ENCODE assay signal across 28 mouse cellular contexts in the genomic region with DNA sequence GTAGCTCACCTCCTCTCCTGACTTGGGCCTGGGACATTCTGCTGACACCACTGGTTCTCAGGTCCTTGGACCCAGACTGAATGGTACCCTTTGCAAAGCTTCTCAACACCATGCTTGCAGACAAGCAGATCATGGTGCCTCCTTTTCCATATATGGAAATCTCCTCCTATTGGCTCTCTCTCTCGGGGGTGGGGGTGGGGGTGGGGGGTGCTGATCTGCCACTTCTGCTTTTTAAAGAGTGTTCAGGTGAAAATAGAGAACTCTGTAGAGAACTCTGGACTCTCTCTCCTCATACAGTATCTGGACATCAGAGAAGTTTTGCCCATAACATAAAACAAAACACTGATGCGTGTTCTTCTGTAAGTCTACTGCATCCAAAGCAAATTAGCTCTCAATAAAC.
A peak's percentile ranks its signal among the peaks of the same experiment; 100 is the strongest.
DNase-seq lines count a peak whose midpoint lies in the region; ATAC-seq and TF ChIP-seq lines count a peak whose summit lies in the region.
"Had no signal": no experiment of that assay in that cellular context is flagged by ENCODE, and none has a peak within 500 bp of the region (broad histone marks: within the 10 kb centered on the region; RNA-seq: fewer than 3 reads in every experiment).

No protein-coding gene starts in this region.

- in situ Hi-C loops in CH12.LX (cut with MboI; ENCODE audit: low pct_ligation_motif_present, low pct_unique_long_range_greater_than_20kb, low sequenced_read_pairs), result no loop called here

- dilution Hi-C loops in CH12.LX (cut with MboI; ENCODE audit: extremely low pct_ligation_motif_present, extremely low pct_unique_long_range_greater_than_20kb, low sequenced_read_pairs), result no loop called here

- 0 out of 2 replicates have a peak overlapping the region, but pooled peaks have one; percentile 19 for H3K27ac ChIP-seq in liver, embryonic 15.5 days (replicated peaks)
- H3K27ac ChIP-seq in liver, embryonic 12.5 days, result no peak overlapping the region
- no peak overlapping the region for H3K27ac ChIP-seq in CH12.LX (ENCODE audit: insufficient read depth, low read depth)
- peak overlapping the region; percentile 96 for H3K27ac ChIP-seq in bone marrow, adult 2 months (ENCODE audit: control insufficient read depth, insufficient read depth, low read depth, low read length, poor library complexity)
- H3K27ac ChIP-seq in forebrain, embryonic 11.5 days (ENCODE audit: low read depth, low read length), result no peak overlapping the region
- H3K27ac ChIP-seq: embryonic facial prominence, embryonic 10.5 days; embryonic facial prominence, embryonic 15.5 days; forebrain, embryonic 13.5 days; limb, embryonic 12.5 days; liver, embryonic 13.5 days; midbrain, embryonic 13.5 days had no signal

- peaks cover 26% of the 10 kb centered on the region for H3K36me3 ChIP-seq in liver, embryonic 15.5 days (replicated peaks)
- peaks cover 35% of the 10 kb centered on the region for H3K36me3 ChIP-seq in liver, embryonic 12.5 days
- peaks cover 32 to 44% of the 10 kb centered on the region in 2 experiments for H3K36me3 ChIP-seq in CH12.LX (replicated peaks in 1 of 2; ENCODE audit: control insufficient read depth in 1 of 2, insufficient read depth in 1 of 2, low read length in 1 of 2)
- H3K36me3 ChIP-seq in forebrain, embryonic 11.5 days (ENCODE audit: control insufficient read depth, insufficient read depth, low read length), result peaks cover 2% of the 10 kb centered on the region; the same call in 1 of the 2 replicates

- no peak overlapping the region for H3K4me2 ChIP-seq in liver, embryonic 15.5 days
- no peak overlapping the region for H3K4me2 ChIP-seq in liver, embryonic 12.5 days
- H3K4me2 ChIP-seq in CH12.LX (ENCODE audit: insufficient read depth, low read depth, poor library complexity, severe bottlenecking), result no peak overlapping the region
- H3K4me2 ChIP-seq in forebrain, embryonic 11.5 days (ENCODE audit: low read depth, low read length, severe bottlenecking), result no peak overlapping the region
- H3K4me2 ChIP-seq: embryonic facial prominence, embryonic 15.5 days; forebrain, embryonic 13.5 days; heart, embryonic 11.5 days; hindbrain, embryonic 13.5 days; limb, embryonic 12.5 days; liver, embryonic 13.5 days; midbrain, embryonic 13.5 days had no signal

- no peak overlapping the region for H3K4me3 ChIP-seq in liver, embryonic 15.5 days (replicated peaks)
- H3K4me3 ChIP-seq in liver, embryonic 12.5 days, result no peak overlapping the region
- no peak overlapping the region for H3K4me3 ChIP-seq in CH12.LX (replicated peaks in 1 of 3; ENCODE audit: low read depth in 2 of 3, low read length in 2 of 3, poor library complexity in 1 of 3)
- no peak overlapping the region for H3K4me3 ChIP-seq in bone marrow, adult 2 months (replicated peaks; ENCODE audit: control insufficient read depth, low read depth, low read length)
- no peak overlapping the region for H3K4me3 ChIP-seq in forebrain, embryonic 11.5 days (ENCODE audit: low read depth, low read length)
- H3K4me3 ChIP-seq: embryonic facial prominence, embryonic 10.5 days; embryonic facial prominence, embryonic 15.5 days; forebrain, embryonic 13.5 days; hindbrain, embryonic 13.5 days; limb, embryonic 12.5 days; liver, embryonic 13.5 days; midbrain, embryonic 13.5 days had no signal

- no peak for TF ChIP-seq RAD21 in CH12.LX (IDR thresholded peaks at IDR 0.05; ENCODE audit: low read depth, low read length)

- H3K4me1 ChIP-seq in liver, embryonic 15.5 days (replicated peaks), result peaks cover 12% of the 10 kb centered on the region
- peaks cover 11% of the 10 kb centered on the region; the same call in 1 of the 2 replicates for H3K4me1 ChIP-seq in liver, embryonic 12.5 days
- H3K4me1 ChIP-seq in CH12.LX (ENCODE audit: control insufficient read depth in 1 of 2, insufficient read depth in 2 of 2), result peaks cover 3 to 15% of the 10 kb centered on the region in 2 experiments; a peak in 3 of 4 replicates
- peaks cover 4% of the 10 kb centered on the region for H3K4me1 ChIP-seq in bone marrow, adult 2 months (ENCODE audit: control insufficient read depth, insufficient read depth, low read length)
- no peaks in the 10 kb centered on the region for H3K4me1 ChIP-seq in forebrain, embryonic 11.5 days (replicated peaks; ENCODE audit: control insufficient read depth, insufficient read depth, low read length)
- H3K4me1 ChIP-seq: forebrain, embryonic 13.5 days; midbrain, embryonic 13.5 days had no signal

- no peaks in the 10 kb centered on the region for H3K27me3 ChIP-seq in liver, embryonic 15.5 days
- no peaks in the 10 kb centered on the region for H3K27me3 ChIP-seq in liver, embryonic 12.5 days (replicated peaks)
- H3K27me3 ChIP-seq in CH12.LX (replicated peaks), result no peaks in the 10 kb centered on the region
- H3K27me3 ChIP-seq in forebrain, embryonic 11.5 days (ENCODE audit: control insufficient read depth, insufficient read depth, low read length), result no peaks in the 10 kb centered on the region
- H3K27me3 ChIP-seq: embryonic facial prominence, embryonic 15.5 days; forebrain, embryonic 13.5 days; hindbrain, embryonic 13.5 days; limb, embryonic 12.5 days; liver, embryonic 13.5 days; midbrain, embryonic 13.5 days had no signal

- TF ChIP-seq CTCF in CH12.LX (conservative IDR thresholded peaks at IDR 0.05 in 1 of 2, IDR thresholded peaks at IDR 0.05 in 1 of 2; ENCODE audit: low read depth in 2 of 2, low read length in 2 of 2), result no peak
- no peak for TF ChIP-seq CTCF in bone marrow, adult 2 months (IDR thresholded peaks at IDR 0.05; ENCODE audit: control insufficient read depth, insufficient read depth, low read length)

- peak; percentile 41 for DNase-seq in CH12.LX (ENCODE audit: extremely low read depth)
- no peak for DNase-seq in adrenal gland, adult 18-20 months (ENCODE audit: low spot score in 2 of 2)
- DNase-seq in cerebellum, postnatal 14 days, result no peak
- no peak for DNase-seq in forebrain, embryonic 11.5 days (ENCODE audit: low spot score)
- DNase-seq: adrenal gland, postnatal 25 days; cerebellum, adult 18-20 months; cerebellum, postnatal 10 days; gastrocnemius, postnatal 14 days; heart, adult 18-20 months; heart, postnatal 36 days; kidney, adult 11 months; kidney, postnatal 14 days; layer of hippocampus, adult 9-11 months; liver, embryonic 13.5 days; lung, postnatal 36 days; retina, postnatal 1 day; spleen, adult 18-20 months had no signal

- ATAC-seq in liver, embryonic 15.5 days (ENCODE audit: insufficient read depth), result no peak
- no peak for ATAC-seq in liver, embryonic 12.5 days
- ATAC-seq in megakaryocyte progenitor cell, adult 5-6 weeks (replicated peaks; ENCODE audit: poor library complexity), result peak; percentile 72
- ATAC-seq in forebrain, embryonic 11.5 days (replicated peaks; ENCODE audit: low FRiP score), result no peak
- ATAC-seq: forebrain, embryonic 13.5 days; midbrain, embryonic 13.5 days had no signal

- no peaks in the 10 kb centered on the region for H3K9me3 ChIP-seq in liver, embryonic 15.5 days (replicated peaks)
- no peaks in the 10 kb centered on the region for H3K9me3 ChIP-seq in liver, embryonic 12.5 days (replicated peaks)
- H3K9me3 ChIP-seq in CH12.LX (replicated peaks; ENCODE audit: low read length), result no peaks in the 10 kb centered on the region
- H3K9me3 ChIP-seq in forebrain, embryonic 11.5 days (ENCODE audit: control insufficient read depth, low read length), result no peaks in the 10 kb centered on the region
- H3K9me3 ChIP-seq: embryonic facial prominence, embryonic 10.5 days; embryonic facial prominence, embryonic 15.5 days; forebrain, embryonic 13.5 days; hindbrain, embryonic 13.5 days; limb, embryonic 12.5 days; liver, embryonic 13.5 days; midbrain, embryonic 13.5 days had no signal

- no peaks in the 10 kb centered on the region for H3K79me2 ChIP-seq in CH12.LX (replicated peaks; ENCODE audit: control insufficient read depth, extremely low read depth, insufficient read depth, poor library complexity, severe bottlenecking)

- TF ChIP-seq POLR2A in CH12.LX (IDR thresholded peaks at IDR 0.05; ENCODE audit: low read depth, low read length), result no peak
- no peak for TF ChIP-seq POLR2A in bone marrow, adult 2 months (IDR thresholded peaks at IDR 0.05; ENCODE audit: borderline replicate concordance, control insufficient read depth, low read depth, low read length)

- H3K9ac ChIP-seq in liver, embryonic 15.5 days, result no peak overlapping the region
- no peak overlapping the region for H3K9ac ChIP-seq in liver, embryonic 12.5 days
- no peak overlapping the region for H3K9ac ChIP-seq in CH12.LX (ENCODE audit: insufficient read depth, low read depth)
- H3K9ac ChIP-seq in forebrain, embryonic 11.5 days (ENCODE audit: low read length), result no peak overlapping the region
- H3K9ac ChIP-seq: embryonic facial prominence, embryonic 15.5 days; forebrain, embryonic 13.5 days; hindbrain, embryonic 13.5 days; limb, embryonic 12.5 days; liver, embryonic 13.5 days; midbrain, embryonic 13.5 days had no signal

- no peak for TF ChIP-seq EP300 in CH12.LX (IDR thresholded peaks at IDR 0.05; ENCODE audit: low read length)

- 27% methylated on average over 2 of the region's 2 CpGs for WGBS in liver, embryonic 15.5 days (ENCODE audit: insufficient replicate concordance)
- WGBS in liver, embryonic 12.5 days (ENCODE audit: insufficient replicate concordance), result 37% methylated on average over 2 of the region's 2 CpGs
- WGBS in bone marrow, adult 2 months, result 20% methylated on average over 2 of the region's 2 CpGs
- 78% methylated on average over 2 of the region's 2 CpGs for WGBS in forebrain, embryonic 11.5 days

TF ChIP-seq in CH12.LX, 34 proteins besides CTCF, POLR2A, EP300 and RAD21:
- TF ChIP-seq NELFE (IDR thresholded peaks at IDR 0.05; ENCODE audit: low read depth, low read length) (no peak), ETS1 (conservative IDR thresholded peaks at IDR 0.05; ENCODE audit: low read depth, low read length) (no peak), ZC3H11A (IDR thresholded peaks at IDR 0.05; ENCODE audit: low read depth, low read length) (no peak), ZMIZ1 (IDR thresholded peaks at IDR 0.05; ENCODE audit: low read depth, low read length) (no peak)

Comparison
In these comparisons a context has a peak if more than half of its experiments do, and no peak if none do; other contexts are left out.
1. H3K27ac ChIP-seq: peak in liver, embryonic 15.5 days (single experiment) and bone marrow, adult 2 months (single experiment); none in liver, embryonic 12.5 days (single experiment), CH12.LX (single experiment) and forebrain, embryonic 11.5 days (single experiment).